Mouse (Mus musculus): ENCODE data around the gene Ccdc34. TPM values are rescaled to one million over a fixed set of nuclear protein-coding genes. Genes with fewer than 3 reads are reported as not detected.
A peak's percentile ranks its signal among the peaks of the same experiment; 100 is the strongest.

Gene Ccdc34
- total RNA-seq, 2 experiments from 2014 or later: 24.3 to 25.5 TPM

DNA sequence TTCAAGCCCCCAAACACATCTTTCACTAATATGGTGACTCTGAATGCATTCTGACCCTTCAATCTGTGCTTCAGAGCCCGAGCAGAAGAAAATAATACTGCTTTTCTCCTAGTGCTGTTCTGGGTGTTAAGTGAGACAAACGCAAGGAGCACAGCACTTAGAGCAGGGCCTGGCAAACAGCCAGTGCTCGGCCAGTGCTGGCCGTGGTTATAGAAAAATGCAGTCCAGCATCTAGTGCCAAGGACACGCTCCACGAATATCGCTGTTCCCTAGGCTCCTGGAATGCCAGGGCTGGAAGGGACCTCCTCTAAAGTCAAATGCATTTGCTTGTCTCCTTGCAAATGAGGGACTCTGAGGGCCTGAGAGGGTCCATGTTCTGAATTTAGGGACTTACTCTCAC lies 160.3 kb downstream of the Ccdc34 start:
- no peak for DNase-seq (ENCODE audit: low spot score in 2 of 2)

DNA sequence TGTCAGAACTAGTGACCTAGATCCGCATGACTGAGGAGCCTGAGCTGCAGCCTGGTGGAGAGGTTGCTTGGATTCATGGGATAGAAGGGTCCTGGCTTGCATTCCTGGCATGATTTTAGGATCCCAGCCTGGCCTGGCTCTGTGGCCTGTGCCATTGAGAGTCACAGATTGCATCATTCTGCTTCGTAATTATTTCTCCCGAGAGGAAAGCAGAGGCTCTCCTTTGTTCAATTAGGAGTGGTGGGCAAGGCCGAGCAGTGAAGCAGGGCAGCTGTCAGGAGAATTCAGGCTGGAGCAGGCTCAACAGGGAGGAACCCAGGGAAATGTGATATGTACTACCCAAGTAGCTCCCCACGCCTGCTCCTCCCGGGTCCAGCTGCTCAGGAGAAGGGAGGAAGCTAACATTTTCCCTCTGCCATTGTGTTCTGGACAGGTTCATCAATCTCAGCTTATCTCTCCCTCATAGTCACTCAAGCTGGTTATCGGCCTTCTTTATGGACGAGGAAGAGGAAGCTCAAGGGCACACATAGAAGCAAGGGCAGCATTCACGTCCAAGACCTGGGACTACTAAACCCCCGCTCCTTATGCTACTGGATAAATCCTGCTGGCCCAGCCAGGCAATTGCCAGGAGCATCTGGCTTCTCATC lies 162.2 kb downstream of the Ccdc34 start:
- peak; percentile 42 to 48 for DNase-seq (ENCODE audit: low spot score in 2 of 2)

DNA sequence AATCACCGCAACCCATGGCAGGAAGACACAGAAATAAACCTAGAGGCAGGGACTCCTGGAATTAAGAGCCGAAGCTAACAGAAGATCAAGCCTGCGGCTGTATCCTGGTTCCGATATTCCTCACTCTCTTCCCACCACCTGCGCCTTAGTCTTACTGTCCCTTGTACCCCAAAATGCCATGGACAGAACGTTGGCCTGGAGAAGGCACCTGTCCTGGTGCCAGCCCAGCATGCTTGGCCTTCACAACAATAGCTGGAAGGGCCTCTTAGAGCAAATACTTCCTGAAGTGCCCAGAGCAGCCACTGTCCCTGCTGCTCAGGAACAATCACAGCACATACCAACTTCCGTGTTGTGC lies 162.7 kb downstream of the Ccdc34 start:
- DNase-seq (ENCODE audit: low spot score in 2 of 2): peak in 1 of 2 experiments; percentile 27

DNA sequence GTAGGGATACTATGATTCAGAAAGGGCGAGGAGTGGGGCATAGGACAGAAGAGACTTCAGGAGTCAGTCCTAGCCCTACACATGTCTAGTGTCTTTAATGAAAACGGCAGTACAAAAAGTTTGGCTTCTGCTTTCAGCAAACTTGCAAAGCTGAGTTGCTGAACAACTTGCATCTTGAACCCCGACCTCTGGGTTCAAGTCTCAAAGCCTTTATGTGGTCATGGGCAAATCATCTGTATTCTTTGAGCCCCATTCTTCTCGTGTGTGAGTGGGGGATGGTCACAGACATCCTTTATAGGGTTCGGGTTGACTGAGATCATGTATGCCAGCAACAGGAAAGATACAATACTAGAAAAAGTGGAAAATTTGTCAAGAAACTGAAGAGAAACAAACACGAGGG lies 164.0 kb downstream of the Ccdc34 start:
- no peak for DNase-seq (ENCODE audit: low spot score in 2 of 2)

DNA sequence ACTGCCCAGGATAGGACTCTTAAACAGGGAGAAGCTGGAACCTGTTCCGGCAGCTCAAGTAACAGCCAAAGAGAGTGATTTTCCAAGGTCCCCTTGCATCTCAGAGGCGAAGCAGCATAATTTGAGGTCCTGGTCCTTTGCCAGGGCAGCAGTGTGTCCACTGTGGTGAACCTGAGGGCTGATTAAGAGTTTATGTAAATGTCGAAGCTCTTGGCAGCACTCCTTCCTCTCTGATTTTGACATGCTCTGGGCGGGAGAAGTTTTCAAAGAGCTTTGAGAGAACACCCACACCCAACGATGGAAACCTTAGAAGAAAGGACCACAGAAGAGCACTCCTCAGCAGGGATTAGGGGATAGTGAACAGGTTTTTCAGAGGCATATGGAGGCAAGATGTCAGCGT lies 164.6 kb downstream of the Ccdc34 start:
- peak; percentile 16 to 47 for DNase-seq (ENCODE audit: low spot score in 2 of 2)

DNA sequence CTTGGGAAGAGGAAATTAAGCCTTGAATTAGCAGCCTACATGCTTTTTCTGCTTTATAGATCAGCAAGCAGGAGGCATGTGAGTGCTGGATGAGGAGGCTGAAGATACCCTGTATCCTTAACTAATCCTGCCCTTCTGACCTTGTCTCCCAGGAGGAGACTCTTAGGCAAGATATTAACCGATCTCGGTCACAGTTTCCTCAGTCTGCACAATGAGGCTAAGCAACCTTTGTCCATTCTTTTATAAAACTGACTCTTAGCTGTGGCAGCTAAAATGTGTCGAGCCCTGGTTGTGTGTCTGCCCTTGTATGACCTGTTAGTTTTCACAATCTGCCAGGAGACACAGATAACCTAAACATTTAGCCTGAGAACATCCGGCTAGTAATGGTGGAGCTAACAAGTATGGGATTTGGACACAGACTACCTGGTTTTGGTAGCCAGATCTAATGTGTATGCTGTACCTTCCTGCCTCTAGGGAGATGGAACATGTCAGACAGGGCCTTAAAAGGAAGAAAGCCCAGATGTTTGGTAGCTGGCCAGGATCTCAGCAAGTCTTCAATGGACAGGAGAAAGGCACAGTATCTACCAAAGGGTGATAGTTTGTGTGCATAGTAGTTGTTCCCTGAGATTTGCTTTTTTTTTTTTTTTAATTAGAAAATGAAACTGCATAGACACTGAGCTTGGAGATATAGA lies 165.3 kb downstream of the Ccdc34 start:
- no peak for DNase-seq (ENCODE audit: low spot score in 2 of 2)

DNA sequence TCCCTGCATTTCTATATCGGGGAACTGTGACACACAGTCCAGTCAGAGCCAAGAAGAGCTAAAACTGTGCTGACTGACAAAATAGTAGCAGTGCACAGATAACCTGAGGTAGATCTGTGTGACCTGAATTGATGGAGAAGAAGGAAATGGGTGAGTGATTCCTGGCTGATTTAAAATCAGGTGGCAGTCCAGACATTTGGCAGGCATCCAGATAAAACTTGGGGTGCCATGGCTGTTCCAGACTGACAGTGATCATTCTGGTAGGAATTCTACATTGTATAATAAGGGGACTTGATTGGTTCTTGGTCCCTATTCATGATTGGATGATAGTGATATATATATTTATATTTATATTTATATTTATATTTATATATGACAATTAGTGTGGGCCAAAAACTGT lies 166.5 kb downstream of the Ccdc34 start:
- DNase-seq (ENCODE audit: low spot score in 2 of 2): no peak

DNA sequence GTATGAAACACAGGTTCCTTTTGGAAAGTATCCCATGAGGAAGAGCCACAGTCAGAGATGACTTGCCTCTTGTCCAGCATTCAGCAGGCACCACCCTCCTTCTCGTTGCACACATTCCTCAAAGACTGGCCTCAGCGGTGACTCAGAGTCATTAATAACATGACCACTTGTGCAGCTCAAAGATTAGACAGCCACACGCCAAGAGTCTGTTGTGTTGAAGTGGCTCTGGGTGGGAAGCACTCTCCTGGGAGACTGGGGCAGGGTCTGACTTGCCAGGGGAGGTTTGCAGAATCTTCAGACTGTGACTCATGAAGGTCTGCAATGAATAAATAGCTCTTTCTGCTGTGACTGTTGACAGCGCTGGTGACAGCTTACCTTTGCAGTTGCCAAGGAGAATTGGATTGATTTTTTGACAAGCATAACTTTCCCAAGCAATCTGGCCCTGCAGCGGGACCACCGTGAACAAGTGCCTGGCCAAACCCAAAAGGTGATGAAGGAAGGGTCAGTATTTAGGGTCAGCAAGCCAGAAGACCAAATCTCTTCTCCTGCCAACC lies 168.9 kb downstream of the Ccdc34 start:
- DNase-seq (ENCODE audit: low spot score in 2 of 2): no peak

DNA sequence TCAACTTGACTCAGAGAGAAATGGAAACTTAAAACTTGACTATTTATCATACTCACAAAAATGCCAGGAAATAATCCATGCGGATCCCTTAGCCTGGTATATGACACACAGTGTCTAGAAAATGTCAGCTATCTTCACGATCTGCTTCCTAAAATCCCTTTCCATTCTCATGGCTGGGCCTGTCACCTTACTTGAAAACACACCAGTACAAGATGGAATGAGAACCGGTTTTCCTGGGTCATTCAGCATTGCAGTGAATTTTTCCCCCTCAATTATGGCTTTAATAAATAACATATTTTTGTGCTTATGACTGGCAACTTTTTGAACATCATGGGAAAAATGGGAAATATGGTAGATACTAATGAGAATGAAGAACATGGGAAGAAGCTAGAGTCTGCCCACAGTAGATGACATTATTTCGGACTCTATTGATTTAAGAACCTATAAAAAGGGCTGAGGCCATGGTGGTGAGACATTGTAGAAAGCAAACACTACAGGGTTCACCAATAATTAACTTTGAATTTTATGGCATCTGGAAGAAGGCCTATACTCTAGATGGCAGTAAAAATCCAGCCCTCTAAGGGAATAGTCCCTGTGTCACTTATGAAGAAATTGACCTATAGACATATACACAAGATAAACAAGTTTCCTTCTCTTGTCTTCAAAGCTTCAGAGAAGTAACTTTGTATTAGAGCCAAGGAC lies 171.2 kb downstream of the Ccdc34 start:
- no peak for DNase-seq (ENCODE audit: low spot score in 2 of 2)

DNA sequence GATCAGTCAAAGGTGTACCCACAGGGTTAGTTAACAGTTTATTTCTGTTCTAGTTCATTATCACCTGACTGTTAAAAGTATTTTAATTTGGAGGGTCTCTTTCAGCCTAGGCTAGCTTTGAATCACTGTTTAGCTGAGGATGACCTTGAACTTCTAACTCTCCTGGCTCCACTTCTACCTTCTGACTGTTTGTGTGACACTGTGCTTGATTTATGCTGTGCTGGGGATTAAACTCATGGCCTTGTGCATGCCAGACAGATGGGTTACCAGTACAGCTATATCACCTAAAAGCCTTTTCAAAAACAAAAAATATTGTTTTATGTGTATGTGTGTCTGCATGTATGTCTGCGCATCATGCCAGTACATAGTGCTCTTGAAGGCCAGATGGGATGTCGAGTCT lies 172.8 kb downstream of the Ccdc34 start:
- no peak for DNase-seq (ENCODE audit: low spot score in 2 of 2)

DNA sequence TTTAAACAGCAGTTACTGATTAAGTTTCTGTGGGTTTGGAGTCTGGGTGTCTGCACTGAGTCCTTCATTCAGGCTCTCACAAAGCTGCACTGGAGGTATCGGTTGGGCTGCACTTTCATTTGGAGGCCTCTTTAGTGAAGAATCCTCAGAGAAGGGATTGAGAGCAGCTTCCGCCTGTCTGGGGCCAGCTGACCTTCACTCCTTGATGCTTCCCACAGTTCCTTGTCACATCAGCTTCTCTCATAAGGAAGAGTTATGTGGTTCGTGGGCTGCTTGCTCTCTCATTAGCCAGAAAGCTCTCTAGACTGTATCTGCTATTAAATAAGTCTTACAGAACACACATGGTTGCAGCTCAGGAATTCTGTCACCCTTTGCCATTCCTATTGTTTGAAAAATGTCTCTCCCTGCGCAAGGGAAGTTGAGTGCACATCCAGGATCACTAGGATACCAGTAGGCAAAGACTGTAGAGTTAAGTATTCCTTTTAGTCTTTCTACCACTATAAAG lies 173.6 kb downstream of the Ccdc34 start:
- DNase-seq (ENCODE audit: low spot score in 2 of 2): no peak

DNA sequence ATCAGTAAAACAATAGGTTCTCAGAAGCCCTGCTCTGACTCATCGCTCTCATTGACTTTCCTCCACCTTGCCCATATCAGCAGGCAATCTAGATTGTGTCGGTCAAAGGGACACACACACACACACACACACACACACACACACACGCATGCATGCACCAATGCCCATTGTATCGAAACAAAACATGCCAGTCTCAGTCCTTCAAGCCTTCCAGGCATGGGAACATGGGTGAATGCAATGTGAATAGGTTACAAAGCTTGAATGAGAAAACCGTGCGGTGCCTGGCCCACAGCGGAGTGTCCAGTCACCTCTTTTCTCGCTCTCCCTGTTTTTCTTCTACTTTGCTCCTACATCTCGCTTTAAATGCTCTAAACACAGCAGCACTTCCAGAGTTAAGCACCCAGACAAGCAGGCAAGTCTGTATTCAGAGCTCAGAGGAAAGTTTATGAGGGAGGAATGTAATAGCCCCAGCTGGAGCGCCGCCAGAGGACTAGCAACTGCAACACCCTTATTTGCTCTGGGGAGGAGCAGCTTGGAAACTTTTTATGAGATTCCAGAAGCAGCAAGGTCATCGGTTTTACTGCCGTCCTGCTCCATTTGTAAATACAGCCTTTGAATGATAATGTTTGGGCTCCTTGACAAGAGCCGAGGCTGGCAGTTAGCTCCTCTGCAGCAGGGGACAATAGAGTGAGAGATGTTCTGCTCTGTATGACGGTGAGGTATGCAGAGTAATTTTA lies 174.5 kb downstream of the Ccdc34 start:
- peak; percentile 35 to 47 for DNase-seq (ENCODE audit: low spot score in 2 of 2)

DNA sequence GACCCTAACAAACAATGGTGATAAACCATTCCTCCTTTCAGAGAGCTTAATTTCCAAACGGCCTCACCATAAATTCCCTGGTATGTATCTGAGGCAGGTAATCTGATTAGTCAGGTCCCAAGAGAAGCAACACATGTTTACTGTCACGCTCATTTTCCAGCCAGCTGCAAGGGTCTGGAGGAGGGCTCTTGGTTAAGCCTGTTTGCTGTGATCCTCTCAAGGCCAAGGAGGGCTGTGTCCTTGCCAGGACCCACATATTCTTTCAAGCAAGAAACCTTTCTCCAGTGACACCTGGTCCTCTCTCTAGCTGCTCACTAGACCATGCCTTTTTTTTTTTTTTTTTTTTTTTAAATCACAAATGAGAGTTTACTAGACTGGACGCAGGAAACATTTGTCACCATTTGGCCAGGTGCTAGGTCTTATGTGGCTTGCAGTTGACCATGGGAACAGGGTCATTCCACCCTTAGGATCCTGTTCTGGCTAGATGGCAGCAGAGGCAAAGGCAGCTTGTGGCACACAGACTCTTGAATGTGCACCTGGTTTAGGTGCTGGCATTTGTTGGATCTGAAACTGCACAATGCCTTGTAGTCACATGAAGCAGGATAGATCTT lies 175.2 kb downstream of the Ccdc34 start:
- no peak for DNase-seq (ENCODE audit: low spot score in 2 of 2)

DNA sequence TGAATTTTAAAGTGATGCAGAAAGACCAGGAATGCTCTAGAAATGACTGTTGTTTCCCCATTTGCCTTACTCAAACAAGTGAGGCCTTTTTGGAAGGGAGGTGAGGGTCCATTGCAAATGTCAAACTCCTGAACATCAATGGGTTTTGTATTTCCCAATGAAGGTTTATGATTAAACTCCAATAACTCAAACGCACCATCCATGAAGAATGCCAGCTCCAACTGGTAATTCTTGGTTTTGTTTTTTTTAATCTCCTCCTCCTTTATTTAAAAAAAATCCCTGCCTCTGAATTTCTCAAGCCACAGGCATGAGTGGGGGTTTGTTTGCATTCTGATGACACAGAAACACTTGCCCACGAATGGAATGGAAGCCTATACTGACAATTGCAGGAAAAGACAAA lies 178.9 kb downstream of the Ccdc34 start:
- no peak for DNase-seq (ENCODE audit: low spot score in 2 of 2)

DNA sequence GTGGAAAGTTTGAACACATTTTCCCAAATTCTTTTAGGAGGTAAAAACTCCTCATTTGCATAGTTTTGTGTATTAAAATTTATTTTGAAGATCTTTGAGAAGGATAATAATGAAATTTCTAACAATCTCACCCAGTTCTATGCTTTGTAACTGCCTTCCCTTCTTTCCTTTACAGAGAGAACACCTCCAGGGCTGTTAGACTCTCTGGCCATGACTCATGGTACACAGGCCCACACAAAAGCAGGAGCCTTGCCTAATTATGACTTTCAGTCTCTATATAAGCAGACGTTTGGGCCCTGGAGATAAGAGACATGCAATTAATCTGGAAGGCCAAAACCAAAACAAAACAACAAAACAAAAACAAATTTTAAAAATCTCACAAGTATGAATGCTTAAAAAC lies 182.0 kb downstream of the Ccdc34 start:
- no peak for DNase-seq (ENCODE audit: low spot score in 2 of 2)

DNA sequence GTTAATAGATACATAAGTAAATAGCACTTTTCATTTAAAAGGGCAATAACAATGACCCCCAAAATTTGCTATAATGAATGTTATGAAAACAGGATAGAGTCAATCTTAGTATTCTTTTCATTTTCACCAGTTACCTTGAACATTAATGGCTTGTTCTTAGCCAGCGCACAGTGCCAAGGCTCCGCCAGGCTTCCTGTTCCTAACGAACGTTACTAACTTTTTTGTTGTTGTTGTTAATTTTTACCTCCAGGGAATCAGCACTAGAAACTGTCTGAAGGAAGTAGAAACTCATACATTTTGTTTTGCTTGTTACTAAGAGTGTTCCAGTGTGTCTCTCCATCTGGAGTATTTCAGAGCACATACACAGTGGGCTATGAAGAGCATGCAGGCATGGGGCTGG lies 184.2 kb downstream of the Ccdc34 start:
- DNase-seq (ENCODE audit: low spot score in 2 of 2): no peak

DNA sequence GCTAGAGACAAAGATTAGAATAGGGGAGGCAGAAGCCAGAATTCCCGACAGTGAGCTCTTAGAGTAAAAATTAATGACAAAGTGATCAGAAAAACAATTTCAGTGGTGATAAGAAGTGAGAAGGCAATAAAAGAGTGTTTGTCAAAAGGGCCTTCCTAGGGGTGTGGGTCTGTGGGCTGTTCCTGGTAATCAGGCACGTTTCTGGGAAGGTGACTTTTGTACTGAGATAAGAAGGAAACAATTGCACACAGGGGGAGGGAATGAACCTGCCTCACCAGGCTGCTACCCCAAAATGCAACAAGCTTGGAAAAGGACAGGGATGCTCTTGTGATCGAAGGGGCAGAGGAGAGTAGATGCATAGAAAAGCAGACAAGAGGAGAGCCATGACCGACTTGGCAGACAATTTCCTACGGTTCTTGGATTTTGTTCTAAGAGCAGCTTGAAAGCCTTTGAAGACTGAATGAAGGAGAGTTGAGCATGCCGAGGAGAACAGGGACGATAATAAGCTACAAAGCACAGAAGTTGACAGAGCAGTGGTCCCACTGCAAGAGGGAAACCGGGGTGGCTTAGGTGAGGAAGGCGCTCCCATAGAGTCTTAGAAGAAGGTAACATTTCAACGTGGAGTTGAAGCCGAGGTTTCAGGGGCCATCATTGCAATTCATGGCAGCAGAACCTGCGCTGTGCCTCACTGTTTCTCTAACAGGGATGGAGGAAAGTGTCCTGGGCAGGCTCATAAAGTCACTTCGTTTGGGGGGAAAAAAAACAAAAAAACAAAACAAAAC lies 185.3 kb downstream of the Ccdc34 start:
- no peak for DNase-seq (ENCODE audit: low spot score in 2 of 2)

DNA sequence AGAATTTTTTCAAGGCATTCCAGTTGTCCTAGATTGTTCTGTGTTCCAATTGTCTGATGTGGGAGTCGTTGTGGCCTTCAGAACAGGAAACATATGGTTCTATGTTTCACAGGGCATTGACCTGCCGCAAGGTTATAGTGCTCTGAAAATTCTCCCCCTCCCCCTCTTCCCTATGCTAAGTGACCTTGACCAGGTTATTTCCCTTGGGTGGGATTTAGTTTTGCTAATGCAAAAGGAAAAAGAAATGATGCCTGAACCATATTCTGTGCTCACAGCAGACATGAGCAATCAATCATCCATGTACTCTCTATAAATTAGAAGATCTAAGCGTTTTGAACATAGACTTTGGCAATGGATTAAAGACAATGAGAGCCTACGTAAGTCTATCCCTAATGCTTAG lies 186.6 kb downstream of the Ccdc34 start:
- DNase-seq (ENCODE audit: low spot score in 2 of 2): no peak

DNA sequence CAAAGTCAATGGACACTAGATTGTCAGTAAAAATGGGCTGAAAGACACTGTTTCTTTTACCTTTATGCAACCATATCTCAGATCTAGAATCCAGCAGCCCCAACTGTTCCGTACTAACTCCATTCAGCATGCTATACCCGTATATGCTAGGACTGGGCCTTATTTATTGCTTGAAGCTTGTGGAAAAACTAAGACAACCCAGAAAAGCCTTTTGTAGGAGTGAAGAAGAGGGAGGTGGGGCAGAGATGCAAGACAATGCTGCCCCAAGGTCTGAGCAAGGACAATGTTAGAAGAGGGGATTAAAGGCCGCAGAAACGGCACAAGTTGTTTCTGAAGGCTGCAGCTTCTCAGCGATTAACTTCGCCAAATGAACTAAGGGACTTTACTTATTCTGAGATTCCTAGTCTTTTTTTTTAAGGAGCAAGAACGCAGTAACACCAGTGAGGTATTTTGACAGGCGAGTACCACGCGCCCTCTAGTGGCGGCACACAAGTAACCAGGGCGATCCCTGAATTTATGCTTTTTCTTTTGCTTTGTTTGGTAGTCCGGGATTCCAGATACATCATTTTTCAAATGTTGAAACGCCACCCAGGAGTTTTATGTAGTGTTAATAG lies 187.2 kb downstream of the Ccdc34 start:
- DNase-seq (ENCODE audit: low spot score in 2 of 2): peak; percentile 76 to 84
